Mouse (Mus musculus) stomach, embryonic 15.5 days (tissue): Measurements from ENCODE around the gene Guca2b. TPM values are rescaled to one million over a fixed set of nuclear protein-coding genes. Genes with fewer than 3 reads are reported as not detected.

Experiments
- ATAC-seq: fragments of 200-750 bp; cut with Nextera tagmentation; 2 replicates; pipeline ENCODE4 v1.8.0; 2017; ENCODE audit warnings: low read depth, moderate number of reproducible peaks, moderate TSS enrichment; ENCODE audit not compliant: insufficient read depth, low FRiP score
- H3K27ac ChIP-seq: fragments of 300-500 bp; sonication (generic); 2 replicates; pipeline ENCODE4 v1.5.1; 2015; ENCODE audit warnings: mild to moderate bottlenecking, inconsistent platforms
- H3K27me3 ChIP-seq: fragments of 300-500 bp; sonication (generic); replicated peaks from 2 replicates; pipeline ENCODE4 v1.6.1; 2015; ENCODE audit warnings: inconsistent platforms
- H3K36me3 ChIP-seq: fragments of 300-500 bp; sonication (generic); 2 replicates; pipeline ENCODE4 v1.6.1; 2015; ENCODE audit warnings: inconsistent platforms
- H3K4me1 ChIP-seq: fragments of 300-500 bp; sonication (generic); 2 replicates; pipeline ENCODE4 v1.6.1; 2015; ENCODE audit warnings: inconsistent platforms
- H3K4me2 ChIP-seq: fragments of 300-500 bp; sonication (generic); 2 replicates; pipeline ENCODE4 v1.6.1; 2015; ENCODE audit warnings: mild to moderate bottlenecking, inconsistent platforms
- H3K4me3 ChIP-seq: fragments of 300-500 bp; sonication (generic); replicated peaks from 2 replicates; pipeline ENCODE4 v1.5.1; 2015; ENCODE audit warnings: inconsistent platforms
- H3K9ac ChIP-seq: fragments of 300-500 bp; sonication (generic); 2 replicates; pipeline ENCODE4 v1.6.1; 2015; ENCODE audit warnings: inconsistent platforms
- H3K9me3 ChIP-seq: fragments of 300-500 bp; sonication (generic); 2 replicates; pipeline ENCODE4 v1.6.1; 2016; ENCODE audit warnings: inconsistent platforms
- WGBS: fragments of 180-500 bp; shearing (Covaris S2); methylation state at CpG from one replicate; pipeline ENCODE4 v1.1.7; 2015; 5-methylcytosine and 5-hydroxymethylcytosine counted together
- polyA plus RNA-seq: library from polyadenylated mRNA; unstranded; fragments of >200 nt; fragmentation: Nextera tagmentation; extraction: Ambion mirVana; gene quantifications from 2 replicates; pipeline ENCODE4 v1.2.1, GENCODE M21; 2015

The Guca2b gene
- polyA plus RNA-seq: 4.8 and 6.1 TPM in 2 replicates

DNA sequence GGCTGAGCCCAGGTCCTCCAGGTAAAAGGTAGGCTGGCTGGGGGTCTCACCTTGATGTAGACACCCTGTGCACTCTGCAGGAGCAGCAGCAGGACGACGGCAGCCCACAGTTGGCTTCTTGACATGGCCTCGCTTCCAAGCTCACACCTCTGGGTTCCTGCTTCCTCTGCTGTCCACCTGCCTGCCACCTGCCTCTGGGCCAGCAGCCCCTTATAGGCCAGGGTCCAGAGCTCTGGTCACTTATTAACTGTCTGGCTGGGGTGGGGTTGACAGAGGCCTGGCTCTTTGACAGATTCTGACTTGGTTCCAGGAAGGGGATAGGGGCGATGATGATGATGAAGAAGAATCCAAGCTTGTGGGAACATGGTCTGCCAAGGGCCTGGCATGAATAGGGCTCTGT is at the start of gene Guca2b:
TSS of gene Guca2b (minus strand) at position 224 of the 400 bp plus-strand sequence.
- H3K36me3 ChIP-seq: no peaks in the 10 kb centered on the region
- H3K4me1 ChIP-seq: no peaks in the 10 kb centered on the region
- H3K4me2 ChIP-seq: no peak within 1 kb of the TSS
- H3K9me3 ChIP-seq: no peaks in the 10 kb centered on the region
- WGBS: 65% methylated on average over 4 of the region's 4 CpGs
- no peaks in the 10 kb centered on the region for H3K27me3 ChIP-seq
- H3K9ac ChIP-seq: no peak within 1 kb of the TSS
- H3K27ac ChIP-seq: no peak within 1 kb of the TSS
- no peak for ATAC-seq
- no peak within 1 kb of the TSS for H3K4me3 ChIP-seq

DNA sequence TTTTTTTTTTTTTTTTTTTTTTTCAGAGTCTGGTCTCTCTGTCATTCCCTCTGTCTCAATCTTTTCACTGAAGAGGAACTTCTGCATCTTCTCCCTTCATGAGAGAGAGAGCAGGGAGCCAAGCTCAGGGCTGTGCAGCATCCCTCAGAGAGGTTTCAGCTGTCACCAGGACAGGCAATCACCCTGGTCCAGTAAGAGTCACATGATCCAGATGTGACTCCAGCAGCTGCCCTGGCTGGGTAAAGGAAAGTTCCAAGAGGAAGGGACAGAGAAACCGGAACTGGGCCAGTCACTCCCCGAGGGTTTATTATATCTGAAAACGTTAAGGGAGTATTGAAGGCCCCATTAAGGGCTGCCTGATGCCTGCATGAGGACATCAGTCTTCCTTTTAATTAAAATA is 49.0 kb upstream of the Guca2b start:
- Histone ChIP-seq H3K4me1 (no peaks in the 10 kb centered on the region), H3K9me3 (no peaks in the 10 kb centered on the region), H3K27me3 (no peaks in the 10 kb centered on the region), H3K36me3 (no peaks in the 10 kb centered on the region), H3K27ac (no peak overlapping the region), H3K9ac (no peak overlapping the region), H3K4me2 (no peak overlapping the region), H3K4me3 (no peak overlapping the region)
- WGBS: 40% methylated on average over 3 of the region's 3 CpGs
- no peak for ATAC-seq

DNA sequence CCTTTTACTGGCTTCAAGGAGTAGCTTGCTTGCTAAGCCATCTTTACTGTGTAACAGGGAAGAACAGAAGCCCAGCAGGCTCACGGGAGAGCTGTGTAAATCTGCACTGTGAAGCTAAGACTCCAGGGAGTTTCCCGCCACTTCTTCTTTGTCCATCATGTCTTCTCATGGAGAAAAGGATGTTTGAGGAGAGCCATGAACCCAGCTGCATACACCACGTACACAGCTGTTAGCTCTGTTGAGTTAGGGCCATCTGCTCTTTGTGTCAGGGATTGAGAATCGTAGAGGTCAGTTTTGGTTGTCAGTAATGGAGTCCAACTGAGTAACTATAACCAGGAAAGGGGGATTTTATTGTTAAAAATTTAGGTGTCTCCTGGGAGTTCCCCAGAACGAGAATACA is 48.6 kb upstream of the Guca2b start:
- no peak for ATAC-seq
- Histone ChIP-seq H3K27ac (no peak overlapping the region), H3K36me3 (no peaks in the 10 kb centered on the region), H3K4me2 (no peak overlapping the region), H3K4me3 (no peak overlapping the region), H3K9me3 (no peaks in the 10 kb centered on the region), H3K4me1 (no peaks in the 10 kb centered on the region), H3K27me3 (no peaks in the 10 kb centered on the region), H3K9ac (no peak overlapping the region)
- WGBS: 51% methylated on average over 5 of the region's 5 CpGs

DNA sequence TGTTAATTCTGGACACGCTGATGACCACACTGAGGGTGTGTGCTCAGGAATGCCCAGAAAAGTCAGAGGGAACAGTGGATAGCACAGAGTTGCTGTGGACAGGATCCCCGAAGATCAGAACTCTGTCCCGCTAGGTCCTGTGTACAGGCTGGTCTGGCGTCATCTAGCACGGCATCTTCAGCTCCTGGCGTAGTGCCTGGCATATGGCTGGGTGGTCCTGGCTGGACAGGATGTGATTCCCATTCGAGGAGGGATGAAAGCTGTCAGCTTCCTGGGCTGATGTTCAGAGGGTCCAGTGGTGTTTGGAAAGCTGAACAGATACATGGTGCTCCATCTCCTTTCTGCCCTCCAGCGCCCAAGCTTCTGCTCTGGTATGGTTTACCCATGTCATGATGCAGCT is 45.2 kb upstream of the Guca2b start:
- Histone ChIP-seq H3K9me3 (no peaks in the 10 kb centered on the region), H3K9ac (no peak overlapping the region), H3K4me2 (no peak overlapping the region), H3K36me3 (no peaks in the 10 kb centered on the region), H3K27me3 (no peaks in the 10 kb centered on the region), H3K4me3 (no peak overlapping the region), H3K27ac (no peak overlapping the region), H3K4me1 (no peaks in the 10 kb centered on the region)
- no peak for ATAC-seq
- 82% methylated on average over 8 of the region's 8 CpGs for WGBS

DNA sequence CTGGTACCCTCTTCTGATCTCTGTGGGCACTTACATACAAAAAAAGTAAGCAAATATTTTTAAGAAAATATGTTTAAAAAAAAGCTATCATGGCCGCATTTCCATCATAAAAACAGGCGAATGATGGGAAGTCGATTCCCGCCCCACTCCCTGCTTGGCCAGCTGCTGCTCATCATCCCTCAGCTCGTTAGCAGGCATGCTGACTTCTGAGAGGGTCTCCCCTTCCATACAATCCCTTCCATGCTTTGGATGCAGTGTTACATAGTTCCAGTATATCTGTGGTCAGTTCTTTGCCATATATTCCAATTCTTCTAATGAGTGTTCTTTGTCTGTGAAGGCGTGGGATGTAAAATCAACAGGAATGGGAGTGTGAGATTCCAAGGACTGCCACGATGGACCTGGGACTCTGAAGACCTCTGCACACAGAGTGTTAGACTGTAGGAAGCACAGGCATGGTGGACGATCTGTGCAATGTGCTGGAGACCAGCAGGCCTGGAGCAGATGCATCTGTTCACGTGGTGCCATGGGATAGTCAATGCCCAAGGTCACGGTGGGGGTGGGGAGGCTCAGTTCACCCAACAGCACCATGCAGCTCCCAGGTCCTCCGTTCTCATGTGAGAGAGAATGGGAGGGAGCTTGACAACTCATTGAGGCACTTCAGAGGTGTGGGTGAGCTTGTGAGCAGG is 42.7 kb upstream of the Guca2b start:
- ATAC-seq: no peak
- no peaks in the 10 kb centered on the region for H3K27me3 ChIP-seq
- 78% methylated on average over 11 of the region's 11 CpGs for WGBS
- H3K9me3 ChIP-seq: no peaks in the 10 kb centered on the region
- H3K4me3 ChIP-seq: no peak overlapping the region
- no peak overlapping the region for H3K27ac ChIP-seq
- H3K9ac ChIP-seq: no peak overlapping the region
- H3K36me3 ChIP-seq: no peaks in the 10 kb centered on the region
- H3K4me2 ChIP-seq: no peak overlapping the region
- H3K4me1 ChIP-seq: no peaks in the 10 kb centered on the region

DNA sequence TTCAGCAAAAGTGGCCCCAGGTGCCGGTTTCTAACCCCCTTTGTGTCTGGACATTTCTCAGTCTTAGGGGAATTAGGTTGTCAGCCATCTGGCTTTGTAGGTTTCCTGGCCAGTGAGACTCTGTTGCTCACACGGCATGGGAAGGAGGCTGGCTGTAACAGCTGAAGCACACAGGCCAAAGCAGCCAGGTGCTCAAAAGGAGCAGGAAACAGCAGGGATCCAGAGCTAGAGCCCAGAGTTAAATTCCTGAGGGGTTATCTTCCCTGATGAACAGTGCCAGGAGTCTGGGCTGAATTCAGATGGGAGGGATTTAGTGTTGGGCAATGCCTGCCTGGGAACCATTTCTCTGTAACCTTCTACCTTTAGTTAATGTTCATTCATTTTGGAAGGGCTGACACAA is 39.6 kb upstream of the Guca2b start:
- Histone ChIP-seq H3K27me3 (no peaks in the 10 kb centered on the region), H3K9ac (no peak overlapping the region), H3K4me3 (no peak overlapping the region), H3K36me3 (no peaks in the 10 kb centered on the region), H3K27ac (no peak overlapping the region), H3K9me3 (no peaks in the 10 kb centered on the region), H3K4me1 (no peaks in the 10 kb centered on the region), H3K4me2 (no peak overlapping the region)
- WGBS: 57% methylated on average over 2 of the region's 2 CpGs
- no peak for ATAC-seq

DNA sequence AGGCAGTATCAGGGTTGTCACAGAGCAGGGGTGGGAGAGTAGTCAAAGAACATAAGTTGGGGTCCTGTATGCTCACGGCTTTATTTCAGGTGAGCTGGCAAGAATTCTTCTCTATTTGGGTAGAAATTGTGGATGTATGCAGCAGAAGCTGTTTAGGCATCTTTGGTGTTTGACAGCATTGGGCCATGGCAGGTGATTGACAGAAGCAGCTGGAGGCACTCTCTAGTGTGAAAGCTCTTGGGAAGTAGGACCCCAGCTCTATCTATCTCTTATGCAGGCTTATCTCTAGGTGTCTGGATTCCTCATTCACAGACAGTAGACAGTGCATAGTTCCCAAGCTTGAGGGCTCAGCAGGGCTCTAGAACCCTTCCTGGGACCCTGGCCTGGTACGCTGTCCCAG is 27.0 kb upstream of the Guca2b start:
- no peaks in the 10 kb centered on the region for H3K36me3 ChIP-seq
- no peak overlapping the region for H3K27ac ChIP-seq
- H3K9ac ChIP-seq: no peak overlapping the region
- no peaks in the 10 kb centered on the region for H3K4me1 ChIP-seq
- H3K27me3 ChIP-seq: no peaks in the 10 kb centered on the region
- ATAC-seq: no peak
- 77% methylated on average over 2 of the region's 2 CpGs for WGBS
- no peak overlapping the region for H3K4me3 ChIP-seq
- no peak overlapping the region for H3K4me2 ChIP-seq
- no peaks in the 10 kb centered on the region for H3K9me3 ChIP-seq

DNA sequence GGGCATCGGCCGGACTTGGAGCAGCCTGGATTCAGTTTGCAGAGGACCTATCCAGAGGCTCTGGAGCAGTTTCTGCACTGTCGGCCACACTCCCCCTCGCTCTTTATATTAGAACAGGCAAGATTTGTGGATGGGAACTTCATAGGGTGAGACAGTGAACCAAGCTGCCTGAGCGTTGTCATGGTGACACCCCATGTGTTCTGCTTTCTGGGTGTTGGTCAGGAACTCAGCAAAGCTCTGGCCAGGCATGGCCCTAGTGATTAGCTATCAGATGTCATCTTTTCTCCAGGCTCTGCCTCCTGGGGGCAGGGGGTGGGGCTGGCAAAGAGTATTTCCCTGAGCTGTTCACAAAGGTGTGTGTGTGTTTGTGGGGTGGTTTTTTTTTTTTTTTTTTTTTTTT is 23.8 kb upstream of the Guca2b start:
- Histone ChIP-seq H3K4me3 (no peak overlapping the region), H3K9me3 (no peaks in the 10 kb centered on the region), H3K27me3 (no peaks in the 10 kb centered on the region), H3K36me3 (no peaks in the 10 kb centered on the region), H3K9ac (no peak overlapping the region), H3K4me1 (no peaks in the 10 kb centered on the region), H3K4me2 (no peak overlapping the region), H3K27ac (no peak overlapping the region)
- 58% methylated on average over 5 of the region's 5 CpGs for WGBS
- ATAC-seq: no peak

DNA sequence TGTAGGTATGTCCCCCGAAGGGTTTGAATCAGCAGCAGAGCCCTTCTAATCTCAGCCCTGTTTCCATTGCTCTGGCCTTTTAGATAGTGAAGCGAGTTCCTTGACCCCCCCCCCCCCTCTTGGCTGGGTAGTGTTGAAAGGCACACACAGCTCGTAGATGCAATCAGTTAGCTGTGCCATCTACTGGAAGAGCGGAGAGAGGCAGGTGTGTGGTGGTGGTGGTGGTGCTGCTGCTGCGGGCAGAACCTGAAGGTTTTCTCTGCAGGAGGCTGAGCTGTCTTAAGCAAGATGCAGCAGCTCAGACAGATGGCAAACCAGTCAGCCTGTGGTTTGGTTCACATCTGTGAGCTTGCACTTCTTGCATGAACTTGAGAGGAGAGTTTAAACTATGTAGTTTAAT is 13.9 kb upstream of the Guca2b start:
- WGBS: 29% methylated on average over 5 of the region's 5 CpGs
- no peak; the same call in 1 of the 2 replicates for ATAC-seq
- Histone ChIP-seq H3K27ac (no peak overlapping the region), H3K27me3 (no peaks in the 10 kb centered on the region), H3K4me2 (no peak overlapping the region), H3K4me3 (no peak overlapping the region), H3K36me3 (no peaks in the 10 kb centered on the region), H3K9ac (no peak overlapping the region), H3K4me1 (no peaks in the 10 kb centered on the region), H3K9me3 (no peaks in the 10 kb centered on the region)

DNA sequence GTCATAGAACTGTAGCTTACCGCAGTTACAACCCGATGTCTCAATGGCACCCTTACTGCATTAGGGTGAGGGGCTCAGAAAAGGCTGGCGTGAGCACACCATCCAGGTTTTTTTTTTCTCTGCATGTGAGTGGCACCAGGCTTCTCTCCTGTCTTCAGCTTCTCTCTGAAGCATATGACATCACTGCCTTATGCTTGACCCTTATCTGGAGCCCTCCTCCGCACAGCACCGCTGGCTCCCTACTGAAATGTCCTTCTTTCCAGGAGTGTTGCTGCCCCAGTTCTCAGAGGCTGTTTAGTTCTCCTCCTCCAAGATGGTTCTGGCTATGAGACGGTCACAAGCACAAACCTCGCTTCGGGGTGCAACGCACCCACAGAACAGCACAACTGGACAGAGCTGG is 12.4 kb upstream of the Guca2b start:
- ATAC-seq: no peak
- WGBS: 87% methylated on average over 9 of the region's 9 CpGs
- Histone ChIP-seq H3K9ac (no peak overlapping the region), H3K4me1 (no peaks in the 10 kb centered on the region), H3K9me3 (no peaks in the 10 kb centered on the region), H3K4me3 (no peak overlapping the region), H3K36me3 (no peaks in the 10 kb centered on the region), H3K27ac (no peak overlapping the region), H3K27me3 (no peaks in the 10 kb centered on the region), H3K4me2 (no peak overlapping the region)

DNA sequence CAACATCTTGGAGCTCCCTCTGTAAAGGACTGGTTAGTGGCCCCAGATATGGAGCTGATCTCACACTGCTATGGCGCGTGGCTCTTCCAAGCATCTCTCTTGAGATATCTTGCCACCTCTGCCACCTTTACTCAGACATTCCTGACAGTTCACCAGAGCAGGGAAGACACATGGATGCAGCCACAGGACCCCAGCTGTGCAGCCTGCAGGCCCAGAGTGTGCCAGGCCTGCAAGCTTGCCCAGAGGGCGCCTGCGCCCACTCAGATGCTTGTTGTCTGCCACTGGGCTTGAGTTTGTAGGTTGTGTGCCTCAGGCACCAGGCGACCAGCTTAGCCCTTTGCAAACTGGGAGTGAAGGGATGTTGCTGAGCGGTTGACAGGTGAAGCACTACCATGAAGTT is 12.0 kb upstream of the Guca2b start:
- Histone ChIP-seq H3K9ac (no peak overlapping the region), H3K36me3 (no peaks in the 10 kb centered on the region), H3K9me3 (no peaks in the 10 kb centered on the region), H3K4me1 (no peaks in the 10 kb centered on the region), H3K4me2 (no peak overlapping the region), H3K4me3 (no peak overlapping the region), H3K27me3 (no peaks in the 10 kb centered on the region), H3K27ac (no peak overlapping the region)
- WGBS: 83% methylated on average over 6 of the region's 6 CpGs
- no peak for ATAC-seq

DNA sequence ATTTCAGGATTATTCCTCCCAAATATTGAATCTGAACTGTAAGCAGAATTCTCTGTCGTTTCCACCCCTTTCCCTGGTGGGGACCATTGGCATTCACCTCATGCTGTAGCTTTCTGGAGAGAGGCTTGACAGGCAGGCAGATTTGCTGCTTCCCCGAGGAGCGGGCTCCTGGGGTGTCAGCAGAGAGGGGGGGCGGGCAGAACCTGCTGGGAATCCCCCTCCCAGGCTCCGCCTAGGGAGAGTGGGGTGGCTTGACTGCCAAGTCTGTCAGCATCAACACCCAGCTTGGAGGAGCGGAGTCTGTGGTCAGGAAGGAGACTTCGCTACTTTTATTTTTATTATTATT is 11.4 kb upstream of the Guca2b start:
- Histone ChIP-seq H3K4me2 (no peak overlapping the region), H3K27me3 (no peaks in the 10 kb centered on the region), H3K9me3 (no peaks in the 10 kb centered on the region), H3K27ac (no peak overlapping the region), H3K9ac (no peak overlapping the region), H3K4me1 (no peaks in the 10 kb centered on the region), H3K4me3 (no peak overlapping the region), H3K36me3 (no peaks in the 10 kb centered on the region)
- ATAC-seq: no peak
- 53% methylated on average over 7 of the region's 7 CpGs for WGBS
